Mouse (Mus musculus) kidney, postnatal 0 days (tissue): ENCODE data around the gene Tbc1d2b. TPM values are rescaled to one million over a fixed set of nuclear protein-coding genes. Genes with fewer than 3 reads are reported as not detected.

ENCODE experiments used
- ATAC-seq: fragments of 200-750 bp; cut with Nextera tagmentation; replicated peaks from 2 replicates; pipeline ENCODE4 v1.8.0; 2017; ENCODE audit warnings: low read depth, moderate number of reproducible peaks, moderate TSS enrichment, moderate library complexity; ENCODE audit not compliant: low FRiP score
- DNase-seq: peaks from one replicate; pipeline ENCODE4 v3.0.0-alpha.2; 2016; ENCODE audit warnings: low spot score
- H3K27ac ChIP-seq: fragments of 300-500 bp; sonication (generic); 2 replicates; pipeline ENCODE4 v1.5.1; 2014; ENCODE audit warnings: mild to moderate bottlenecking
- H3K27me3 ChIP-seq: fragments of 300-500 bp; sonication (generic); 2 replicates; pipeline ENCODE4 v1.6.1; 2014; ENCODE audit warnings: low read length, mixed read lengths; ENCODE audit not compliant: insufficient read depth
- H3K36me3 ChIP-seq: fragments of 300-500 bp; sonication (generic); 2 replicates; pipeline ENCODE4 v1.6.1; 2014; ENCODE audit warnings: low read length, mixed read lengths; ENCODE audit not compliant: insufficient read depth
- H3K4me1 ChIP-seq: fragments of 300-500 bp; sonication (generic); replicated peaks from 2 replicates; pipeline ENCODE4 v1.6.1; 2014; ENCODE audit warnings: antibody characterized with exemption, low read length, mixed read lengths; ENCODE audit not compliant: insufficient read depth
- H3K4me2 ChIP-seq: fragments of 300-500 bp; sonication (generic); 2 replicates; pipeline ENCODE4 v1.6.1; 2014; ENCODE audit warnings: mild to moderate bottlenecking, low read length, moderate library complexity, mixed read lengths
- H3K4me3 ChIP-seq: fragments of 300-500 bp; sonication (generic); replicated peaks from 2 replicates; pipeline ENCODE4 v1.5.1; 2014; ENCODE audit warnings: low read depth, low read length
- H3K9ac ChIP-seq: fragments of 300-500 bp; sonication (generic); 2 replicates; pipeline ENCODE4 v1.6.1; 2014; ENCODE audit warnings: low read depth, low read length
- H3K9me3 ChIP-seq: fragments of 300-500 bp; sonication (generic); replicated peaks from 2 replicates; pipeline ENCODE4 v1.6.1; 2016; ENCODE audit warnings: low read length, inconsistent platforms, mixed read lengths
- CTCF ChIP-seq: IDR thresholded peaks from 2 replicates; pipeline ENCODE4 v1.5.1; 2016; ENCODE audit warnings: antibody characterized with exemption, low read depth, mild to moderate bottlenecking, moderate library complexity
- WGBS: fragments of 180-500 bp; shearing (Covaris S2); extraction: QIAGEN DNeasy Blood & Tissue Kit; methylation state at CpG from one replicate; pipeline ENCODE4 v1.1.7; 2014; 5-methylcytosine and 5-hydroxymethylcytosine counted together
- polyA plus RNA-seq: library from polyadenylated mRNA; unstranded; fragments of >200 nt; fragmentation: Nextera tagmentation; extraction: Ambion mirVana; gene quantifications from 2 replicates; pipeline ENCODE4 v1.2.1, GENCODE M21; 2015

Tbc1d2b gene
- polyA plus RNA-seq, result 8.2 and 8.4 TPM in 2 replicates

GRCm38 (mm10) chr9:90270193-90270943, at the start of gene Tbc1d2b:
Tbc1d2b (minus strand) TSS chr9:90270804.
- Histone ChIP-seq H3K36me3 (no peaks in the 10 kb centered on the region), H3K9ac (peak within 1 kb of the TSS; percentile 79), H3K27me3 (no peaks in the 10 kb centered on the region), H3K4me1 (peaks cover 10% of the 10 kb centered on the region), H3K4me2 (peak within 1 kb of the TSS; percentile 93), H3K9me3 (no peaks in the 10 kb centered on the region), H3K4me3 (peak within 1 kb of the TSS; percentile 85), H3K27ac (peak within 1 kb of the TSS; percentile 47)
- WGBS, result 2% methylated on average over 59 of the region's 74 CpGs
- peak; percentile 84 for ATAC-seq
- TF ChIP-seq CTCF, result no peak
- peak; percentile 71 for DNase-seq

GRCm38 (mm10) chr9:90316300-90316699, 45.7 kb upstream of the Tbc1d2b start:
- H3K4me3 ChIP-seq, result no peak overlapping the region
- no peaks in the 10 kb centered on the region for H3K27me3 ChIP-seq
- peak; percentile 33; the same call in 1 of the 2 replicates for TF ChIP-seq CTCF
- H3K36me3 ChIP-seq, result no peaks in the 10 kb centered on the region
- no peak for ATAC-seq
- no peak for DNase-seq
- H3K9ac ChIP-seq, result no peak overlapping the region
- no peak overlapping the region for H3K4me2 ChIP-seq
- H3K4me1 ChIP-seq, result no peaks in the 10 kb centered on the region
- WGBS, result 68% methylated on average over 5 of the region's 5 CpGs
- H3K27ac ChIP-seq, result no peak overlapping the region
- H3K9me3 ChIP-seq, result no peaks in the 10 kb centered on the region

GRCm38 (mm10) chr9:90315662-90316061, 45.1 kb upstream of the Tbc1d2b start:
- 82% methylated on average over 11 of the region's 11 CpGs for WGBS

GRCm38 (mm10) chr9:90304254-90304653, 33.6 kb upstream of the Tbc1d2b start:
- DNase-seq (no peak), ATAC-seq (no peak)
- H3K27me3 ChIP-seq, result no peaks in the 10 kb centered on the region
- H3K4me2 ChIP-seq, result no peak overlapping the region
- H3K36me3 ChIP-seq, result no peaks in the 10 kb centered on the region
- TF ChIP-seq CTCF, result no peak
- WGBS, result 94% methylated on average over 2 of the region's 2 CpGs
- no peak overlapping the region for H3K4me3 ChIP-seq
- no peaks in the 10 kb centered on the region for H3K9me3 ChIP-seq
- H3K4me1 ChIP-seq, result no peaks in the 10 kb centered on the region
- no peak overlapping the region for H3K9ac ChIP-seq
- no peak overlapping the region for H3K27ac ChIP-seq

More at GRCm38 (mm10) chr9:90315662-90316061, 45.1 kb upstream of the Tbc1d2b start:
- H3K4me1 ChIP-seq, result no peaks in the 10 kb centered on the region
- H3K4me2 ChIP-seq, result no peak overlapping the region
- no peak for TF ChIP-seq CTCF
- no peak for DNase-seq
- no peaks in the 10 kb centered on the region for H3K36me3 ChIP-seq
- no peak overlapping the region for H3K27ac ChIP-seq
- ATAC-seq, result no peak
- H3K9me3 ChIP-seq, result no peaks in the 10 kb centered on the region
- no peaks in the 10 kb centered on the region for H3K27me3 ChIP-seq
- no peak overlapping the region for H3K4me3 ChIP-seq
- H3K9ac ChIP-seq, result no peak overlapping the region

- Histone ChIP-seq H3K27me3 (no peaks in the 10 kb centered on the region), H3K9me3 (no peaks in the 10 kb centered on the region), H3K9ac (no peak overlapping the region), H3K4me2 (no peak overlapping the region), H3K4me1 (no peaks in the 10 kb centered on the region), H3K36me3 (no peaks in the 10 kb centered on the region), H3K27ac (no peak overlapping the region), H3K4me3 (no peak overlapping the region)
- TF ChIP-seq CTCF, result no peak
- ATAC-seq (no peak), DNase-seq (no peak)
- WGBS, result 45% methylated on average over 2 of the region's 2 CpGs
Measured at GRCm38 (mm10) chr9:90303101-90303835, 32.7 kb upstream of the Tbc1d2b start.

- 83% methylated on average over 4 of the region's 4 CpGs for whole genome bisulfite sequencing
- TF ChIP-seq CTCF, result no peak
- Histone ChIP-seq H3K4me1 (no peaks in the 10 kb centered on the region), H3K9ac (no peak overlapping the region), H3K27ac (no peak overlapping the region), H3K36me3 (no peaks in the 10 kb centered on the region), H3K4me2 (no peak overlapping the region), H3K4me3 (no peak overlapping the region), H3K27me3 (no peaks in the 10 kb centered on the region), H3K9me3 (no peaks in the 10 kb centered on the region)
- ATAC-seq (no peak), DNase-seq (no peak)
Measured at GRCm38 (mm10) chr9:90302670-90303069, 32.1 kb upstream of the Tbc1d2b start.
